Mouse (Mus musculus): ENCODE measurements at regions not wholly inside any gene's neighbourhood (a gene's known extent, or its start where the extent isn't known, plus 50 kb on each side); places are given as distances from the start of the nearest gene placed in this dataset.
A peak's percentile ranks its signal among the peaks of the same experiment; 100 is the strongest.

GRCm38 (mm10) chr2:167752805-167753556, 63.4 kb upstream of the Tmem189 start:
- no peak overlapping the region for H3K4me3 ChIP-seq (replicated peaks; ENCODE audit: low read depth, low read length)
- DNase-seq (ENCODE audit: low spot score) (peak; percentile 47), ATAC-seq (replicated peaks; ENCODE audit: low FRiP score, low read depth) (no peak)
- H3K36me3 ChIP-seq (ENCODE audit: insufficient read depth, low read length): no peaks in the 10 kb centered on the region
- 61% methylated on average over 12 of the region's 12 CpGs for WGBS
- no peaks in the 10 kb centered on the region for H3K9me3 ChIP-seq (replicated peaks; ENCODE audit: low read length)
- no peak overlapping the region for H3K9ac ChIP-seq (ENCODE audit: low read depth, low read length)
- no peaks in the 10 kb centered on the region for H3K4me1 ChIP-seq (replicated peaks; ENCODE audit: insufficient read depth, low read length)
- TF ChIP-seq CTCF (IDR thresholded peaks at IDR 0.05; ENCODE audit: low read depth): no peak
- no peaks in the 10 kb centered on the region for H3K27me3 ChIP-seq (ENCODE audit: insufficient read depth, low read length)
- H3K27ac ChIP-seq: no peak overlapping the region
- H3K4me2 ChIP-seq (ENCODE audit: low read length): no peak overlapping the region

- no peak overlapping the region for H3K27ac ChIP-seq
- no peaks in the 10 kb centered on the region; the same call in 1 of the 2 replicates for H3K4me1 ChIP-seq (replicated peaks; ENCODE audit: insufficient read depth, low read length)
- no peak overlapping the region for H3K4me2 ChIP-seq (ENCODE audit: low read length)
- WGBS: 66% methylated on average over 2 of the region's 2 CpGs
- H3K36me3 ChIP-seq (ENCODE audit: insufficient read depth, low read length): no peaks in the 10 kb centered on the region
- H3K9me3 ChIP-seq (replicated peaks; ENCODE audit: low read length): no peaks in the 10 kb centered on the region
- H3K27me3 ChIP-seq (ENCODE audit: insufficient read depth, low read length): no peaks in the 10 kb centered on the region
- H3K9ac ChIP-seq (ENCODE audit: low read depth, low read length): no peak overlapping the region
- H3K4me3 ChIP-seq (replicated peaks; ENCODE audit: low read depth, low read length): no peak overlapping the region
- no peak for TF ChIP-seq CTCF (IDR thresholded peaks at IDR 0.05; ENCODE audit: low read depth)
- DNase-seq (ENCODE audit: low spot score) (no peak), ATAC-seq (replicated peaks; ENCODE audit: low FRiP score, low read depth) (no peak)
These were observed 62.0 kb upstream of the Tmem189 start for GRCm38 (mm10) chr2:167751585-167751984.

GRCm38 (mm10) chr2:167748297-167748696, 58.7 kb upstream of the Tmem189 start:
- Histone ChIP-seq H3K4me1 (replicated peaks; ENCODE audit: insufficient read depth, low read length) (no peaks in the 10 kb centered on the region; the same call in 1 of the 2 replicates), H3K9me3 (replicated peaks; ENCODE audit: low read length) (no peaks in the 10 kb centered on the region), H3K9ac (ENCODE audit: low read depth, low read length) (no peak overlapping the region), H3K27me3 (ENCODE audit: insufficient read depth, low read length) (no peaks in the 10 kb centered on the region), H3K4me3 (replicated peaks; ENCODE audit: low read depth, low read length) (no peak overlapping the region), H3K36me3 (ENCODE audit: insufficient read depth, low read length) (no peaks in the 10 kb centered on the region), H3K27ac (no peak overlapping the region), H3K4me2 (ENCODE audit: low read length) (no peak overlapping the region)
- ATAC-seq (replicated peaks; ENCODE audit: low FRiP score, low read depth) (no peak), DNase-seq (ENCODE audit: low spot score) (no peak)
- TF ChIP-seq CTCF (IDR thresholded peaks at IDR 0.05; ENCODE audit: low read depth): no peak
- 93% methylated on average over 6 of the region's 6 CpGs for WGBS

GRCm38 (mm10) chr2:167747164-167747843, 57.7 kb upstream of the Tmem189 start:
- Histone ChIP-seq H3K4me2 (ENCODE audit: low read length) (no peak overlapping the region), H3K9ac (ENCODE audit: low read depth, low read length) (no peak overlapping the region), H3K4me3 (replicated peaks; ENCODE audit: low read depth, low read length) (no peak overlapping the region), H3K27me3 (ENCODE audit: insufficient read depth, low read length) (no peaks in the 10 kb centered on the region), H3K9me3 (replicated peaks; ENCODE audit: low read length) (no peaks in the 10 kb centered on the region), H3K27ac (no peak overlapping the region), H3K4me1 (replicated peaks; ENCODE audit: insufficient read depth, low read length) (no peaks in the 10 kb centered on the region; the same call in 1 of the 2 replicates), H3K36me3 (ENCODE audit: insufficient read depth, low read length) (no peaks in the 10 kb centered on the region)
- ATAC-seq (replicated peaks; ENCODE audit: low FRiP score, low read depth) (no peak), DNase-seq (ENCODE audit: low spot score) (no peak)
- WGBS: 76% methylated on average over 13 of the region's 13 CpGs
- no peak for TF ChIP-seq CTCF (IDR thresholded peaks at IDR 0.05; ENCODE audit: low read depth)

GRCm38 (mm10) chr2:167746344-167746743, 56.7 kb upstream of the Tmem189 start:
- TF ChIP-seq CTCF (IDR thresholded peaks at IDR 0.05; ENCODE audit: low read depth): no peak
- DNase-seq (ENCODE audit: low spot score) (no peak), ATAC-seq (replicated peaks; ENCODE audit: low FRiP score, low read depth) (no peak)
- Histone ChIP-seq H3K36me3 (ENCODE audit: insufficient read depth, low read length) (no peaks in the 10 kb centered on the region), H3K4me3 (replicated peaks; ENCODE audit: low read depth, low read length) (no peak overlapping the region), H3K4me1 (replicated peaks; ENCODE audit: insufficient read depth, low read length) (no peaks in the 10 kb centered on the region; the same call in 1 of the 2 replicates), H3K27me3 (ENCODE audit: insufficient read depth, low read length) (no peaks in the 10 kb centered on the region), H3K27ac (no peak overlapping the region), H3K4me2 (ENCODE audit: low read length) (no peak overlapping the region), H3K9ac (ENCODE audit: low read depth, low read length) (no peak overlapping the region), H3K9me3 (replicated peaks; ENCODE audit: low read length) (no peaks in the 10 kb centered on the region)
- 91% methylated on average over 4 of the region's 4 CpGs for WGBS

GRCm38 (mm10) chr2:167745409-167745808, 55.8 kb upstream of the Tmem189 start:
- Histone ChIP-seq H3K27me3 (ENCODE audit: insufficient read depth, low read length) (no peaks in the 10 kb centered on the region), H3K4me3 (replicated peaks; ENCODE audit: low read depth, low read length) (no peak overlapping the region), H3K36me3 (ENCODE audit: insufficient read depth, low read length) (no peaks in the 10 kb centered on the region), H3K9ac (ENCODE audit: low read depth, low read length) (0 out of 2 replicates have a peak overlapping the region, but pooled peaks have one; percentile 24), H3K27ac (no peak overlapping the region), H3K9me3 (replicated peaks; ENCODE audit: low read length) (no peaks in the 10 kb centered on the region), H3K4me2 (ENCODE audit: low read length) (no peak overlapping the region), H3K4me1 (replicated peaks; ENCODE audit: insufficient read depth, low read length) (no peaks in the 10 kb centered on the region; the same call in 1 of the 2 replicates)
- no peak for TF ChIP-seq CTCF (IDR thresholded peaks at IDR 0.05; ENCODE audit: low read depth)
- ATAC-seq (replicated peaks; ENCODE audit: low FRiP score, low read depth) (0 out of 2 replicates have a peak, but pooled peaks have one; percentile 10), DNase-seq (ENCODE audit: low spot score) (no peak)
- 43% methylated on average over 6 of the region's 6 CpGs for WGBS

Measured in kidney, postnatal 0 days (tissue).